Mouse (Mus musculus) frontal cortex, postnatal 14 days (tissue): ENCODE results near the gene Olfr1192-ps1.
"Not testable (repeated sequence)": the region's sequence is repeated elsewhere in the genome, so short reads cannot be mapped to it uniquely, and the experiment has no call there.

Experiments
- DNase-seq, 2 experiments: peaks; one replicate each; pipeline ENCODE4 v3.0.0; 2022; ENCODE audit warnings: low spot score in 2 of 2

The Olfr1192-ps1 gene

GRCm38 (mm10) chr2:88648209-88648608 is at the start of gene Olfr1192-ps1:
Olfr1192-ps1 (plus strand) TSS chr2:88648509.
- no peak for DNase-seq

DNA sequence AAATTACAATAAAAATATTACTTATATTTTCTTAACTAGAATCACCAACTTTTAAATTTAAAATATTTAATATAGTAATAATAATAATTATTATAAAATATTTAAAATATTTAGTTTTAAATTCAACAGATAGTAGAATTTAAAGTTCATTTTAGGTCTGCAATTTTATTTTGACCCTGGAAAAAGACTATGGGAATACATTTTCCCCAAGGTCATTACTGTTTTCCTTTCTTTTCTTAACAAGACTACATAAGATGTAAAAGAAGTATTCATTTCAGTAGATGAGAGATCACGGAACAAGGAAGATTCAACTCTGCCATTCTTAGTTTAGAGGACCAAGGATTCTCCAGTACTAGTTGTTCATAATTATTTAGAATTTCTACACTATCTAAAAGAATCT is 8.1 kb upstream of the Olfr1192-ps1 start, which contains the start of gene Olfr1191-ps1:
Olfr1191-ps1 (plus strand) TSS at position 301 of the 400 bp plus-strand sequence.
- not testable (repeated sequence) for DNase-seq

- not testable (repeated sequence) for DNase-seq
Measured at GRCm38 (mm10) chr2:88675328-88675727, 27.0 kb downstream of the Olfr1192-ps1 start, which contains the start of gene Olfr1193. Olfr1193 (plus strand) TSS chr2:88675628.

DNA sequence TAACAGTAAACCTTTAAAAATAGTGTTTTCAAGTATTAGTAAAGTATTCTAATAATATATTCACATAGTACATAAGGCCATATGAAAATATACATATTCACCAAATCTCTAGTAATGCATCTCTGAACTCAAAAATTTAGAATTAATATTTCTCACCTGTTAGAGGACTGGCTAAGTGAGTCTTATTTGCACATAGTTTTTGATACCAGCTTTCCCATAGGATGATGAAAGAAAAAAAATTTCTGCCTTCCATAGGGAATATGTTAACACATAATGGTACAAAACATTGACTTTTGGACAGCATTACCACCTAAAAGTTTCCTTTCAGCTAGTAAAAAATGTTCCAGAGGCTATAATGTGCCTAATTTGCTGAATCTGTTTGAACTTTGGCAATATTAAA is 40.8 kb downstream of the Olfr1192-ps1 start, which contains the start of gene Olfr1195:
Olfr1195 (minus strand) TSS at position 101 of the 400 bp plus-strand sequence.
- no peak for DNase-seq

DNA sequence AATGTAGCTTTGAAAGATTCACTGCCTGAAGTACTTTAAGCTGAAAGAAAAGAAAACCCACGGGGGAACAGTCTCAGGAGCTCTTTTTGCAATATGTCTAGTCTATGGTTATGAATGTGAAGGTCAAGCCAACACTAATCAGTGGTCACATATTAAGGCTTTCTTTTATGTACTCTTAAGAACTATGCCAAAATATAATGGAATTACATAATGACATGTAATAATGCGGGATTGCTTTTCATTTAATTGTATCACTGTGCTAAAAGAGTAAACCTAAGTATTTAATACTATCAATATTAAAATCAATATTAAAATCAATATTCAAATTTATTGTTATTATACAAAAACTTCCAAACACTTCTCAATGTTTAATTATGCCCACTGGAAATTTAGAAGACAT is 56.2 kb downstream of the Olfr1192-ps1 start, which contains the start of gene Olfr1196:
Olfr1196 (minus strand) TSS at position 101 of the 400 bp plus-strand sequence.
- DNase-seq = no peak
